Mouse (Mus musculus) myocyte (in vitro differentiated cells): ENCODE results near the gene 1700020N01Rik. TPM values are rescaled to one million over a fixed set of nuclear protein-coding genes. Genes with fewer than 3 reads are reported as not detected.
A peak's percentile ranks its signal among the peaks of the same experiment; 100 is the strongest.

Experiments used
- H3K27me3 ChIP-seq: one replicate; pipeline ENCODE4 v1.6.1; 2011; ENCODE audit not compliant: control insufficient read depth, insufficient read depth, insufficient read length
- H3K36me3 ChIP-seq: one replicate; pipeline ENCODE4 v1.6.1; 2011; ENCODE audit not compliant: control insufficient read depth, insufficient read depth
- H3K4me2 ChIP-seq: one replicate; pipeline ENCODE4 v1.6.1; 2011; ENCODE audit warnings: low read depth, control low read depth
- H3K4me3 ChIP-seq: one replicate; pipeline ENCODE4 v1.5.1; 2011; ENCODE audit warnings: mild to moderate bottlenecking, control low read depth, moderate library complexity
- H3K79me2 ChIP-seq: one replicate; pipeline ENCODE4 v1.6.1; 2011; ENCODE audit not compliant: control insufficient read depth, insufficient read depth
- H3ac ChIP-seq: one replicate; pipeline ENCODE4 v1.6.1; 2011; ENCODE audit not compliant: control insufficient read depth, insufficient read length
- CEBPB ChIP-seq: IDR thresholded peaks from 2 replicates; pipeline ENCODE4 v1.6.1; 2011; ENCODE audit warnings: mild to moderate bottlenecking, moderate library complexity; ENCODE audit not compliant: poor library complexity, insufficient read depth, severe bottlenecking
- E2F4 ChIP-seq: IDR thresholded peaks from one replicate; pipeline ENCODE4 v1.6.1; 2011; ENCODE audit warnings: mild to moderate bottlenecking, control low read depth, moderate library complexity; ENCODE audit not compliant: insufficient read depth
- MAX ChIP-seq: IDR thresholded peaks from one replicate; pipeline ENCODE4 v1.6.1; 2011; ENCODE audit warnings: low read depth, mild to moderate bottlenecking, control low read depth
- MYOD1 ChIP-seq, 3 experiments: IDR thresholded peaks; one replicate each; pipeline ENCODE4 v1.6.1; 2011; ENCODE audit warnings: control low read depth in 2 of 3, low read depth in 2 of 3, mild to moderate bottlenecking in 2 of 3, moderate library complexity in 1 of 3; ENCODE audit not compliant: insufficient read length in 2 of 3, control insufficient read depth in 1 of 3
- MYOG ChIP-seq, 3 experiments: IDR thresholded peaks; one replicate each; pipeline ENCODE4 v1.6.1; 2011; ENCODE audit warnings: control low read depth in 2 of 3, low read depth in 2 of 3, mild to moderate bottlenecking in 2 of 3; ENCODE audit not compliant: insufficient read length in 2 of 3, control insufficient read depth in 1 of 3, insufficient read depth in 1 of 3
- POLR2A ChIP-seq: IDR thresholded peaks from one replicate; pipeline ENCODE4 v1.6.1; 2011; ENCODE audit warnings: low read depth, mild to moderate bottlenecking, control low read depth, moderate library complexity; ENCODE audit not compliant: insufficient read length
- POLR2AphosphoS2 ChIP-seq: IDR thresholded peaks from one replicate; pipeline ENCODE4 v1.6.1; 2011; ENCODE audit warnings: low read depth, control low read depth; ENCODE audit not compliant: insufficient read length
- REST ChIP-seq: IDR thresholded peaks from one replicate; pipeline ENCODE4 v1.6.1; 2011; ENCODE audit warnings: mild to moderate bottlenecking, control low read depth, moderate library complexity; ENCODE audit not compliant: insufficient read depth, insufficient read length
- SRF ChIP-seq: IDR thresholded peaks from one replicate; pipeline ENCODE4 v1.6.1; 2011; ENCODE audit warnings: low read depth; ENCODE audit not compliant: control insufficient read depth, insufficient read length
- TCF12 ChIP-seq: IDR thresholded peaks from one replicate; pipeline ENCODE4 v1.6.1; 2011; ENCODE audit warnings: mild to moderate bottlenecking, control low read depth; ENCODE audit not compliant: poor library complexity, insufficient read depth, severe bottlenecking
- TCF3 ChIP-seq: IDR thresholded peaks from one replicate; pipeline ENCODE4 v1.6.1; 2011; ENCODE audit warnings: low read depth, control low read depth; ENCODE audit not compliant: insufficient read length
- USF1 ChIP-seq: IDR thresholded peaks from one replicate; pipeline ENCODE4 v1.6.1; 2011; ENCODE audit warnings: low read depth, mild to moderate bottlenecking, control low read depth, moderate library complexity
- polyA plus RNA-seq: library from polyadenylated mRNA; unstranded; fragments of >200 nt; fragmentation: generic; extraction: Trizol; gene quantifications from one replicate; pipeline ENCODE4 v1.2.1, GENCODE M21; 2012; ENCODE audit warnings: missing spikeins

Gene 1700020N01Rik
- polyA plus RNA-seq, 1 experiment, result not detected

- Histone ChIP-seq H3K4me3 (no peak overlapping the region), H3K79me2 (no peaks in the 10 kb centered on the region), H3K27me3 (no peaks in the 10 kb centered on the region), H3K36me3 (no peaks in the 10 kb centered on the region), H3ac (no peak overlapping the region), H3K4me2 (no peak overlapping the region)
- TF ChIP-seq CEBPB (no peak), POLR2A (no peak), TCF12 (peak; percentile 87), SRF (no peak), POLR2AphosphoS2 (no peak), TCF3 (peak; percentile 84), USF1 (no peak), MYOG (IDR thresholded peaks at IDR 0.05; ENCODE audit: control insufficient read depth in 1 of 3, insufficient read depth in 1 of 3, insufficient read length in 2 of 3, low read depth in 2 of 3) (peak; percentile 78 to 95 (median 94)), MYOD1 (IDR thresholded peaks at IDR 0.05; ENCODE audit: control insufficient read depth in 1 of 3, insufficient read length in 2 of 3, low read depth in 2 of 3) (peak; percentile 77 to 97 (median 94)), REST (no peak), MAX (no peak), E2F4 (no peak)
These were observed 39.7 kb downstream of the 1700020N01Rik start for GRCm38 (mm10) chr10:21632687-21633086.

- TF ChIP-seq MYOG (IDR thresholded peaks at IDR 0.05; ENCODE audit: control insufficient read depth in 1 of 3, insufficient read depth in 1 of 3, insufficient read length in 2 of 3, low read depth in 2 of 3), result peak in 1 of 3 experiments; percentile 38
- no peak for TF ChIP-seq POLR2AphosphoS2
- TF ChIP-seq MYOD1 (IDR thresholded peaks at IDR 0.05; ENCODE audit: control insufficient read depth in 1 of 3, insufficient read length in 2 of 3, low read depth in 2 of 3), result peak in 2 of 3 experiments; percentile 23 to 56
- TF ChIP-seq SRF, result no peak
- no peak for TF ChIP-seq TCF12
- no peak for TF ChIP-seq MAX
- no peak for TF ChIP-seq REST
- TF ChIP-seq E2F4, result no peak
- TF ChIP-seq CEBPB, result no peak
- TF ChIP-seq USF1, result no peak
- TF ChIP-seq POLR2A, result no peak
- TF ChIP-seq TCF3, result no peak
- H3K27me3 ChIP-seq, result no peaks in the 10 kb centered on the region
- H3K36me3 ChIP-seq, result no peaks in the 10 kb centered on the region
- H3K4me2 ChIP-seq, result no peak overlapping the region
- H3ac ChIP-seq, result no peak overlapping the region
- H3K4me3 ChIP-seq, result no peak overlapping the region
- no peaks in the 10 kb centered on the region for H3K79me2 ChIP-seq
These were observed 43.2 kb downstream of the 1700020N01Rik start for GRCm38 (mm10) chr10:21635988-21636710.

- H3ac ChIP-seq, result no peak overlapping the region
- H3K79me2 ChIP-seq, result no peaks in the 10 kb centered on the region
- no peak overlapping the region for H3K4me2 ChIP-seq
- no peaks in the 10 kb centered on the region for H3K27me3 ChIP-seq
- no peak overlapping the region for H3K4me3 ChIP-seq
- TF ChIP-seq TCF12 (no peak), POLR2A (no peak), CEBPB (no peak), MAX (no peak), MYOG (IDR thresholded peaks at IDR 0.05; ENCODE audit: control insufficient read depth in 1 of 3, insufficient read depth in 1 of 3, insufficient read length in 2 of 3, low read depth in 2 of 3) (no peak)
- no peaks in the 10 kb centered on the region for H3K36me3 ChIP-seq
These were observed 43.8 kb downstream of the 1700020N01Rik start for GRCm38 (mm10) chr10:21636711-21637081.

- no peak overlapping the region for H3K4me3 ChIP-seq
- H3K36me3 ChIP-seq, result no peaks in the 10 kb centered on the region
- H3K79me2 ChIP-seq, result no peaks in the 10 kb centered on the region
- H3ac ChIP-seq, result no peak overlapping the region
- no peak overlapping the region for H3K4me2 ChIP-seq
- H3K27me3 ChIP-seq, result no peaks in the 10 kb centered on the region
- TF ChIP-seq CEBPB, result no peak
- no peak for TF ChIP-seq POLR2AphosphoS2
- TF ChIP-seq REST, result no peak
- TF ChIP-seq TCF12, result no peak
- TF ChIP-seq TCF3, result no peak
- TF ChIP-seq MAX, result no peak
- no peak for TF ChIP-seq MYOG (IDR thresholded peaks at IDR 0.05; ENCODE audit: control insufficient read depth in 1 of 3, insufficient read depth in 1 of 3, insufficient read length in 2 of 3, low read depth in 2 of 3)
These were observed 58.4 kb downstream of the 1700020N01Rik start for GRCm38 (mm10) chr10:21651388-21651787.
